Mouse (Mus musculus) embryonic facial prominence, embryonic 15.5 days (tissue): ENCODE data around the gene Arpc2. TPM values are rescaled to one million over a fixed set of nuclear protein-coding genes. Genes with fewer than 3 reads are reported as not detected.

Experiments used
- ATAC-seq: fragments of 200-750 bp; cut with Nextera tagmentation; 2 replicates; pipeline ENCODE4 v1.8.0; 2017; ENCODE audit warnings: low read depth, moderate TSS enrichment; ENCODE audit not compliant: insufficient number of reproducible peaks, low FRiP score, low TSS enrichment
- H3K27ac ChIP-seq: fragments of 300-500 bp; sonication (generic); replicated peaks from 2 replicates; pipeline ENCODE4 v1.5.1; 2015; ENCODE audit warnings: mild to moderate bottlenecking, inconsistent platforms
- H3K27me3 ChIP-seq: fragments of 300-500 bp; sonication (generic); 2 replicates; pipeline ENCODE4 v1.6.1; 2015; ENCODE audit warnings: inconsistent platforms
- H3K36me3 ChIP-seq: fragments of 300-500 bp; sonication (generic); 2 replicates; pipeline ENCODE4 v1.6.1; 2015; ENCODE audit warnings: mild to moderate bottlenecking, inconsistent platforms
- H3K4me1 ChIP-seq: fragments of 300-500 bp; sonication (generic); 2 replicates; pipeline ENCODE4 v1.6.1; 2015; ENCODE audit warnings: inconsistent platforms
- H3K4me2 ChIP-seq: fragments of 300-500 bp; sonication (generic); replicated peaks from 2 replicates; pipeline ENCODE4 v1.6.1; 2015; ENCODE audit warnings: mild to moderate bottlenecking, inconsistent platforms
- H3K4me3 ChIP-seq: fragments of 300-500 bp; sonication (generic); replicated peaks from 2 replicates; pipeline ENCODE4 v1.5.1; 2015; ENCODE audit warnings: mild to moderate bottlenecking, inconsistent platforms
- H3K9ac ChIP-seq: fragments of 300-500 bp; sonication (generic); 2 replicates; pipeline ENCODE4 v1.6.1; 2015; ENCODE audit warnings: inconsistent platforms
- H3K9me3 ChIP-seq: fragments of 300-500 bp; sonication (generic); replicated peaks from 2 replicates; pipeline ENCODE4 v1.6.1; 2016; ENCODE audit warnings: inconsistent platforms
- WGBS: fragments of 180-500 bp; shearing (Covaris S2); methylation state at CpG from one replicate; pipeline ENCODE4 v1.1.7; 2015; 5-methylcytosine and 5-hydroxymethylcytosine counted together
- polyA plus RNA-seq: library from polyadenylated mRNA; unstranded; fragments of >200 nt; fragmentation: Nextera tagmentation; extraction: Ambion mirVana; gene quantifications from 2 replicates; pipeline ENCODE4 v1.2.1, GENCODE M21; 2015

The Arpc2 gene
- polyA plus RNA-seq, 1 experiment from 2014 or later = 415 TPM

- ATAC-seq = peak; percentile 85
- Histone ChIP-seq H3K4me2 (peak overlapping the region; percentile 73), H3K27ac (peak overlapping the region; percentile 93), H3K4me1 (peaks cover 34% of the 10 kb centered on the region), H3K36me3 (no peaks in the 10 kb centered on the region), H3K9me3 (no peaks in the 10 kb centered on the region), H3K27me3 (no peaks in the 10 kb centered on the region), H3K9ac (peak overlapping the region; percentile 77), H3K4me3 (peak overlapping the region; percentile 79)
- under 1% methylated on average over 55 of the region's 56 CpGs for WGBS
These were observed 67.8 kb downstream of the Arpc2 start for GRCm38 (mm10) chr1:74303509-74304338.

- Histone ChIP-seq H3K4me2 (peak overlapping the region; percentile 73), H3K9me3 (no peaks in the 10 kb centered on the region), H3K27ac (peak overlapping the region; percentile 93), H3K4me3 (peak overlapping the region; percentile 79), H3K27me3 (no peaks in the 10 kb centered on the region), H3K36me3 (no peaks in the 10 kb centered on the region), H3K4me1 (peaks cover 27% of the 10 kb centered on the region), H3K9ac (peak overlapping the region; percentile 77)
- ATAC-seq = no peak
- WGBS = 4% methylated on average over 12 of the region's 12 CpGs
These were observed 68.5 kb downstream of the Arpc2 start for GRCm38 (mm10) chr1:74304339-74304790.

- no peak overlapping the region for H3K9ac ChIP-seq
- WGBS = 68% methylated on average over 4 of the region's 4 CpGs
- no peak overlapping the region for H3K4me3 ChIP-seq
- no peak overlapping the region; the same call in 1 of the 2 replicates for H3K27ac ChIP-seq
- no peaks in the 10 kb centered on the region for H3K9me3 ChIP-seq
- no peak overlapping the region for H3K4me2 ChIP-seq
- H3K4me1 ChIP-seq = peaks cover 22% of the 10 kb centered on the region
- no peak for ATAC-seq
- H3K27me3 ChIP-seq = no peaks in the 10 kb centered on the region
- no peaks in the 10 kb centered on the region for H3K36me3 ChIP-seq
These were observed 69.1 kb downstream of the Arpc2 start for GRCm38 (mm10) chr1:74304946-74305345.

GRCm38 (mm10) chr1:74305522-74305921 is 69.6 kb downstream of the Arpc2 start, which contains the start of gene Tmbim1:
TSS of gene Tmbim1 (minus strand) at chr1:74305622.
- H3K4me2 ChIP-seq = peak within 1 kb of the TSS; percentile 73
- no peaks in the 10 kb centered on the region for H3K9me3 ChIP-seq
- no peaks in the 10 kb centered on the region for H3K27me3 ChIP-seq
- H3K4me3 ChIP-seq = peak within 1 kb of the TSS; percentile 79
- no peak for ATAC-seq
- peak within 1 kb of the TSS; percentile 77; the same call in 1 of the 2 replicates for H3K9ac ChIP-seq
- no peaks in the 10 kb centered on the region for H3K36me3 ChIP-seq
- 71% methylated on average over 2 of the region's 2 CpGs for WGBS
- H3K27ac ChIP-seq = peak within 1 kb of the TSS; percentile 93
- H3K4me1 ChIP-seq = peaks cover 22% of the 10 kb centered on the region

- no peaks in the 10 kb centered on the region for H3K27me3 ChIP-seq
- H3K36me3 ChIP-seq = no peaks in the 10 kb centered on the region
- no peak overlapping the region for H3K27ac ChIP-seq
- no peak for ATAC-seq
- WGBS = 94% methylated on average over 1 of the region's 1 CpGs
- H3K4me2 ChIP-seq = no peak overlapping the region
- no peak overlapping the region for H3K9ac ChIP-seq
- H3K4me1 ChIP-seq = peaks cover 9% of the 10 kb centered on the region
- no peak overlapping the region for H3K4me3 ChIP-seq
- H3K9me3 ChIP-seq = no peaks in the 10 kb centered on the region
These were observed 71.3 kb downstream of the Arpc2 start for GRCm38 (mm10) chr1:74307146-74307545.

GRCm38 (mm10) chr1:74308001-74308964 is 72.4 kb downstream of the Arpc2 start:
- no peaks in the 10 kb centered on the region for H3K36me3 ChIP-seq
- H3K4me2 ChIP-seq = no peak overlapping the region
- WGBS = 65% methylated on average over 10 of the region's 10 CpGs
- H3K4me1 ChIP-seq = no peaks in the 10 kb centered on the region
- H3K9ac ChIP-seq = no peak overlapping the region
- H3K27me3 ChIP-seq = no peaks in the 10 kb centered on the region
- ATAC-seq = no peak
- no peak overlapping the region for H3K27ac ChIP-seq
- no peaks in the 10 kb centered on the region for H3K9me3 ChIP-seq
- H3K4me3 ChIP-seq = no peak overlapping the region

GRCm38 (mm10) chr1:74309767-74310166 is 73.9 kb downstream of the Arpc2 start:
- no peaks in the 10 kb centered on the region for H3K9me3 ChIP-seq
- H3K36me3 ChIP-seq = no peaks in the 10 kb centered on the region
- no peak for ATAC-seq
- H3K4me3 ChIP-seq = no peak overlapping the region
- no peak overlapping the region for H3K4me2 ChIP-seq
- no peak overlapping the region for H3K27ac ChIP-seq
- H3K9ac ChIP-seq = no peak overlapping the region
- 26% methylated on average over 3 of the region's 3 CpGs for WGBS
- H3K4me1 ChIP-seq = no peaks in the 10 kb centered on the region
- H3K27me3 ChIP-seq = no peaks in the 10 kb centered on the region

- Histone ChIP-seq H3K4me2 (no peak overlapping the region), H3K4me1 (no peaks in the 10 kb centered on the region), H3K27me3 (no peaks in the 10 kb centered on the region), H3K27ac (no peak overlapping the region), H3K9ac (no peak overlapping the region), H3K9me3 (no peaks in the 10 kb centered on the region), H3K36me3 (no peaks in the 10 kb centered on the region), H3K4me3 (no peak overlapping the region)
- WGBS = 4% methylated on average over 3 of the region's 3 CpGs
- no peak for ATAC-seq
These were observed 77.3 kb downstream of the Arpc2 start for GRCm38 (mm10) chr1:74313049-74313692.

GRCm38 (mm10) chr1:74314796-74315195 is 78.9 kb downstream of the Arpc2 start:
- Histone ChIP-seq H3K27ac (no peak overlapping the region), H3K4me1 (no peaks in the 10 kb centered on the region), H3K9me3 (no peaks in the 10 kb centered on the region), H3K36me3 (no peaks in the 10 kb centered on the region), H3K4me3 (no peak overlapping the region), H3K27me3 (no peaks in the 10 kb centered on the region), H3K9ac (no peak overlapping the region), H3K4me2 (no peak overlapping the region)
- WGBS = 83% methylated on average over 3 of the region's 3 CpGs
- ATAC-seq = no peak

- ATAC-seq = no peak
- H3K9ac ChIP-seq = no peak overlapping the region
- 67% methylated on average over 4 of the region's 4 CpGs for WGBS
These were observed 80.4 kb downstream of the Arpc2 start for GRCm38 (mm10) chr1:74316114-74316827.

More at GRCm38 (mm10) chr1:74316114-74316827, 80.4 kb downstream of the Arpc2 start:
- H3K4me3 ChIP-seq = no peak overlapping the region
- no peaks in the 10 kb centered on the region for H3K27me3 ChIP-seq
- H3K4me2 ChIP-seq = no peak overlapping the region
- H3K27ac ChIP-seq = no peak overlapping the region
- no peaks in the 10 kb centered on the region for H3K36me3 ChIP-seq
- no peaks in the 10 kb centered on the region for H3K4me1 ChIP-seq
- no peaks in the 10 kb centered on the region for H3K9me3 ChIP-seq
